Comparison of ENCODE assay signal across 8 mouse cellular contexts in the genomic region with DNA sequence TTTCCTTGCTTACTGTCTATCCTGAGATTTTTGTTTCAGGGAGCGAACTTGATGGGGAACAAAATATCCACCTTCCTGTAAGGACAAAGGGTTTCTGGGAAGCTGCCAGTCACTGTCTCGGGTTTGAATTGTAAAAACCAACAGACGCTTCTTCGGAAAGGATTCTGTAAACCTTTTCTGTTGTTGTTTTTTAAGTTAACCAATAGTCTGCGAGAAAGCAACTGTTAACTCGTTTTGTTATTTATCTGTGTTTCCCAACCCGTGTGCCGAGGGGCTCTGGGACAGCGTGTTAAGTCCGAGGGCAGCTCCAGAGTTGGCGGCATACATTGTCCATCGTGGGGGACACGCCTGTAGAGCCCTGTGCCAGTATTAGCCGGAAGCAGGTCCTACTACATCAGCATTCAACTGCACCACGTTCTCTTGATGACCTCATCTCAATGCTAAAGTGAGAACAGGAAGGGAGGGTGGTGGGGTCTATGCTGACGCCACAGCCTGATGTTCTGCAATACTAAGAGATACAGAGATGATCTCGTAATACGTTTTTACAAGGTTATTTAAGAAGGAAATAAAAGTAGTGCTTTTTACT.
A peak's percentile ranks its signal among the peaks of the same experiment; 100 is the strongest.
DNase-seq lines count a peak whose midpoint lies in the region; ATAC-seq and TF ChIP-seq lines count a peak whose summit lies in the region.

No protein-coding gene starts in this region.

- no peak overlapping the region for H3K4me3 ChIP-seq in left cerebral cortex, adult 2 months
- H3K4me3 ChIP-seq in forebrain, embryonic 13.5 days, result no peak overlapping the region
- no peak overlapping the region for H3K4me3 ChIP-seq in limb, embryonic 10.5 days
- no peak overlapping the region for H3K4me3 ChIP-seq in neural tube, embryonic 14.5 days (ENCODE audit: low read depth, low read length)

- peak; percentile 52 for ATAC-seq in forebrain, embryonic 13.5 days
- peak; percentile 59; the same call in 1 of the 2 replicates for ATAC-seq in neural tube, embryonic 14.5 days (ENCODE audit: low read depth)
- ATAC-seq in erythroid progenitor cell, adult 5-6 weeks (replicated peaks; ENCODE audit: low FRiP score, poor library complexity, severe bottlenecking), result no peak

- no peak for DNase-seq in left cerebral cortex, adult 2 months (ENCODE audit: extremely low spot score in 1 of 2, low spot score in 2 of 2)
- no peak for DNase-seq in left cerebral cortex, adult 9 months (ENCODE audit: low spot score in 2 of 2)
- DNase-seq in limb, embryonic 10.5 days (ENCODE audit: low spot score), result no peak
- DNase-seq in frontal cortex, postnatal 25 days (ENCODE audit: low spot score in 2 of 2), result no peak
- no peak for DNase-seq in spleen, postnatal 10 days (ENCODE audit: low spot score in 2 of 2)

- WGBS in forebrain, embryonic 13.5 days, result 46% methylated on average over 18 of the region's 18 CpGs
- 84% methylated on average over 18 of the region's 18 CpGs for WGBS in limb, embryonic 10.5 days
- WGBS in neural tube, embryonic 14.5 days, result 25% methylated on average over 18 of the region's 18 CpGs

- no peak overlapping the region for H3K9ac ChIP-seq in forebrain, embryonic 13.5 days
- no peak overlapping the region; the same call in 1 of the 2 replicates for H3K9ac ChIP-seq in neural tube, embryonic 14.5 days (replicated peaks; ENCODE audit: low read depth, low read length)

- H3K9me3 ChIP-seq in forebrain, embryonic 13.5 days (replicated peaks), result no peaks in the 10 kb centered on the region
- no peaks in the 10 kb centered on the region for H3K9me3 ChIP-seq in limb, embryonic 10.5 days (replicated peaks)
- H3K9me3 ChIP-seq in neural tube, embryonic 14.5 days (ENCODE audit: control insufficient read depth, low read length), result no peaks in the 10 kb centered on the region

- H3K36me3 ChIP-seq in forebrain, embryonic 13.5 days (ENCODE audit: poor library complexity, severe bottlenecking), result 0 out of 2 replicates have a peak, but pooled peaks cover 4% of the 10 kb centered on the region
- H3K36me3 ChIP-seq in limb, embryonic 10.5 days, result peaks cover 2% of the 10 kb centered on the region; the same call in 1 of the 2 replicates
- H3K36me3 ChIP-seq in neural tube, embryonic 14.5 days (ENCODE audit: control insufficient read depth, insufficient read depth, low read length), result no peaks in the 10 kb centered on the region

- TF ChIP-seq CTCF in left cerebral cortex, adult 2 months (IDR thresholded peaks at IDR 0.05), result no peak

- peak overlapping the region; percentile 11; the same call in 1 of the 2 replicates for H3K4me2 ChIP-seq in forebrain, embryonic 13.5 days
- H3K4me2 ChIP-seq in neural tube, embryonic 14.5 days (ENCODE audit: low read depth, low read length), result peak overlapping the region; percentile 26; the same call in 1 of the 2 replicates

- H3K27ac ChIP-seq in left cerebral cortex, adult 2 months, result peak overlapping the region; percentile 42; the same call in 1 of the 2 replicates
- H3K27ac ChIP-seq in forebrain, embryonic 13.5 days, result peak overlapping the region; percentile 36; the same call in 1 of the 2 replicates
- H3K27ac ChIP-seq in limb, embryonic 10.5 days, result peak overlapping the region; percentile 58; the same call in 1 of the 2 replicates
- peak overlapping the region; percentile 50; the same call in 1 of the 2 replicates for H3K27ac ChIP-seq in neural tube, embryonic 14.5 days (ENCODE audit: low read depth, low read length)

- H3K27me3 ChIP-seq in forebrain, embryonic 13.5 days, result no peaks in the 10 kb centered on the region
- no peaks in the 10 kb centered on the region for H3K27me3 ChIP-seq in limb, embryonic 10.5 days (ENCODE audit: low read depth, poor library complexity, severe bottlenecking)
- no peaks in the 10 kb centered on the region for H3K27me3 ChIP-seq in neural tube, embryonic 14.5 days (ENCODE audit: control insufficient read depth, insufficient read depth, low read length)

- intact Hi-C loops in left cerebral cortex, adult 2 months (cut with DNase I), result no loop called here

- H3K4me1 ChIP-seq in forebrain, embryonic 13.5 days, result peaks cover 48% of the 10 kb centered on the region
- peaks cover 33% of the 10 kb centered on the region for H3K4me1 ChIP-seq in limb, embryonic 10.5 days
- peaks cover 26% of the 10 kb centered on the region for H3K4me1 ChIP-seq in neural tube, embryonic 14.5 days (ENCODE audit: control insufficient read depth, insufficient read depth, low read length)
